ENCODE assay signal across 24 mouse cellular contexts in the genomic region with DNA sequence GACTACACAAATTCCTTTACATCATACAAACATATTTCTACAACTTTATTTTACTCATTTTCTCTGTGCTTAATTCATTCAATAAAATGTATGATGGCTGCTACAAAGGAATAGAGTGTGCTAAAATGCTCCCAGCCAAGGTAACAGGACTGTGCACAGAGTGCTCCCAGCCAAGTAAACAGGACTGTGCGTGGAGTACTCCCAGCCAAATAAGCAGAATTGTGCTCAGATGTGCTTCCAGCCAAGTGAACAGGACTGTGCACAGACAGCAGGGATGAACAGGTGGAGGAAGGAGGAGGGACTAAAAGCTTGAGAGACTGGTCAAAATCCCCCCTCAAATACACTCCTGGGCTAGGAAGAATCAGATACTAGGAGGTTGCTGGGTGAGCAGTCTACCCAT.
A peak's percentile ranks its signal among the peaks of the same experiment; 100 is the strongest.
DNase-seq lines count a peak whose midpoint lies in the region; ATAC-seq and TF ChIP-seq lines count a peak whose summit lies in the region.
"Had no signal": no experiment of that assay in that cellular context is flagged by ENCODE, and none has a peak within 500 bp of the region (broad histone marks: within the 10 kb centered on the region; RNA-seq: fewer than 3 reads in every experiment).

No protein-coding gene starts in this region.

- peak; percentile 65; the same call in 1 of the 2 replicates for ATAC-seq in hindbrain, embryonic 13.5 days (ENCODE audit: low FRiP score)
- no peak for ATAC-seq in hindbrain, embryonic 14.5 days (ENCODE audit: low FRiP score)
- ATAC-seq in liver, embryonic 11.5 days (replicated peaks; ENCODE audit: low FRiP score) = no peak
- ATAC-seq in neural tube, embryonic 13.5 days (ENCODE audit: low read depth) = peak; percentile 43; the same call in 1 of the 2 replicates
- ATAC-seq: forebrain, embryonic 14.5 days; Patski had no signal

- TF ChIP-seq CTCF in liver, adult 2 months (IDR thresholded peaks at IDR 0.05; ENCODE audit: low read depth, low read length) = no peak

- H3K79me2 ChIP-seq in liver, adult 2 months (ENCODE audit: control insufficient read depth, insufficient read depth, low read length) = no peaks in the 10 kb centered on the region

- H3K27me3 ChIP-seq in hindbrain, embryonic 13.5 days = no peaks in the 10 kb centered on the region
- no peaks in the 10 kb centered on the region for H3K27me3 ChIP-seq in hindbrain, embryonic 14.5 days (ENCODE audit: control insufficient read depth, insufficient read depth, low read length)
- no peaks in the 10 kb centered on the region for H3K27me3 ChIP-seq in liver, adult 2 months (ENCODE audit: control insufficient read depth, insufficient read depth, low read length)
- H3K27me3 ChIP-seq in liver, embryonic 11.5 days (replicated peaks; ENCODE audit: control insufficient read depth, insufficient read depth, low read length) = no peaks in the 10 kb centered on the region
- no peaks in the 10 kb centered on the region for H3K27me3 ChIP-seq in neural tube, embryonic 13.5 days
- H3K27me3 ChIP-seq: CH12.LX; heart, embryonic 12.5 days; heart, embryonic 15.5 days had no signal

- no peaks in the 10 kb centered on the region for H3K36me3 ChIP-seq in hindbrain, embryonic 13.5 days
- no peaks in the 10 kb centered on the region for H3K36me3 ChIP-seq in hindbrain, embryonic 14.5 days (replicated peaks; ENCODE audit: control insufficient read depth, insufficient read depth)
- no peaks in the 10 kb centered on the region for H3K36me3 ChIP-seq in liver, adult 2 months (ENCODE audit: control insufficient read depth, insufficient read depth, low read length)
- no peaks in the 10 kb centered on the region for H3K36me3 ChIP-seq in liver, embryonic 11.5 days (ENCODE audit: control insufficient read depth, insufficient read depth, low read length)
- no peaks in the 10 kb centered on the region for H3K36me3 ChIP-seq in neural tube, embryonic 13.5 days
- H3K36me3 ChIP-seq: G1E; heart, embryonic 12.5 days; heart, embryonic 15.5 days; hindbrain, embryonic 10.5 days had no signal

- no peak for DNase-seq in hindbrain, embryonic 14.5 days (ENCODE audit: low spot score)
- DNase-seq in liver, adult 2 months (ENCODE audit: extremely low read depth, low read depth, low spot score) = peak; percentile 20
- DNase-seq in liver, embryonic 11.5 days (ENCODE audit: low spot score) = no peak
- no peak for DNase-seq in neural tube, embryonic 10.5 days (ENCODE audit: extremely low spot score, low spot score)
- no peak for DNase-seq in left cerebral cortex, adult 11 months (ENCODE audit: low spot score)
- DNase-seq: adrenal gland, postnatal 10 days; adrenal gland, postnatal 36 days; B cell, adult 2 months; cerebellum, adult 18-20 months; cerebellum, adult 9-10 months; cerebellum, postnatal 14 days; gastrocnemius, postnatal 25 days; heart, adult 18-20 months; heart, postnatal 10 days; heart, postnatal 36 days had no signal

- no peak overlapping the region for H3K9ac ChIP-seq in hindbrain, embryonic 13.5 days
- no peak overlapping the region for H3K9ac ChIP-seq in hindbrain, embryonic 14.5 days
- H3K9ac ChIP-seq in liver, adult 2 months (ENCODE audit: low read depth, low read length) = no peak overlapping the region
- H3K9ac ChIP-seq in liver, embryonic 11.5 days (ENCODE audit: low read depth, low read length) = no peak overlapping the region
- no peak overlapping the region for H3K9ac ChIP-seq in neural tube, embryonic 13.5 days
- H3K9ac ChIP-seq: heart, embryonic 12.5 days; heart, embryonic 15.5 days had no signal

- no peaks in the 10 kb centered on the region for H3K4me1 ChIP-seq in hindbrain, embryonic 13.5 days (replicated peaks)
- no peaks in the 10 kb centered on the region for H3K4me1 ChIP-seq in hindbrain, embryonic 14.5 days (replicated peaks; ENCODE audit: control insufficient read depth, insufficient read depth, low read length)
- no peaks in the 10 kb centered on the region for H3K4me1 ChIP-seq in liver, adult 2 months (ENCODE audit: control insufficient read depth, insufficient read depth, low read length)
- no peaks in the 10 kb centered on the region for H3K4me1 ChIP-seq in liver, embryonic 11.5 days (replicated peaks; ENCODE audit: control insufficient read depth, insufficient read depth, low read length)
- no peaks in the 10 kb centered on the region for H3K4me1 ChIP-seq in neural tube, embryonic 13.5 days (replicated peaks)
- H3K4me1 ChIP-seq: heart, embryonic 12.5 days; heart, embryonic 15.5 days; hindbrain, embryonic 10.5 days had no signal

- 34% methylated on average over 1 of the region's 1 CpGs for WGBS in hindbrain, embryonic 13.5 days
- WGBS in hindbrain, embryonic 14.5 days = 63% methylated on average over 1 of the region's 1 CpGs
- 28% methylated on average over 1 of the region's 1 CpGs for WGBS in liver, adult 2 months
- WGBS in liver, embryonic 11.5 days = 55% methylated on average over 1 of the region's 1 CpGs
- 44% methylated on average over 1 of the region's 1 CpGs for WGBS in neural tube, embryonic 13.5 days

- H3K9me3 ChIP-seq in hindbrain, embryonic 13.5 days = no peaks in the 10 kb centered on the region
- no peaks in the 10 kb centered on the region for H3K9me3 ChIP-seq in hindbrain, embryonic 14.5 days (ENCODE audit: control insufficient read depth, low read length)
- H3K9me3 ChIP-seq in liver, embryonic 11.5 days (ENCODE audit: control insufficient read depth, low read length) = no peaks in the 10 kb centered on the region
- H3K9me3 ChIP-seq in neural tube, embryonic 13.5 days = no peaks in the 10 kb centered on the region
- H3K9me3 ChIP-seq: G1E; heart, embryonic 12.5 days; heart, embryonic 15.5 days; hindbrain, embryonic 10.5 days had no signal

- TF ChIP-seq POLR2A in liver, adult 2 months (IDR thresholded peaks at IDR 0.05; ENCODE audit: extremely low read depth, insufficient read depth, low read length) = no peak

- H3K4me2 ChIP-seq in hindbrain, embryonic 13.5 days = no peak overlapping the region
- no peak overlapping the region for H3K4me2 ChIP-seq in hindbrain, embryonic 14.5 days (replicated peaks)
- H3K4me2 ChIP-seq in liver, embryonic 11.5 days = no peak overlapping the region
- no peak overlapping the region for H3K4me2 ChIP-seq in neural tube, embryonic 13.5 days
- H3K4me2 ChIP-seq: heart, embryonic 12.5 days; heart, embryonic 15.5 days had no signal

- no peak overlapping the region for H3K27ac ChIP-seq in hindbrain, embryonic 13.5 days
- H3K27ac ChIP-seq in hindbrain, embryonic 14.5 days = no peak overlapping the region
- H3K27ac ChIP-seq in liver, adult 2 months (replicated peaks; ENCODE audit: insufficient read depth, low read depth, low read length) = no peak overlapping the region
- H3K27ac ChIP-seq in liver, embryonic 11.5 days (ENCODE audit: low read depth, low read length) = no peak overlapping the region
- H3K27ac ChIP-seq in neural tube, embryonic 13.5 days (replicated peaks) = no peak overlapping the region
- H3K27ac ChIP-seq: heart, embryonic 15.5 days; hindbrain, embryonic 10.5 days had no signal

- no peak overlapping the region for H3K4me3 ChIP-seq in hindbrain, embryonic 13.5 days
- H3K4me3 ChIP-seq in hindbrain, embryonic 14.5 days (replicated peaks; ENCODE audit: low read length) = no peak overlapping the region
- no peak overlapping the region for H3K4me3 ChIP-seq in liver, adult 2 months (ENCODE audit: insufficient read depth, low read depth, low read length)
- no peak overlapping the region for H3K4me3 ChIP-seq in liver, embryonic 11.5 days (ENCODE audit: low read depth, low read length)
- H3K4me3 ChIP-seq in neural tube, embryonic 13.5 days = no peak overlapping the region
- H3K4me3 ChIP-seq: heart, embryonic 12.5 days; heart, embryonic 15.5 days; hindbrain, embryonic 10.5 days had no signal

Comparison
In these comparisons a context has a peak if more than half of its experiments do, and no peak if none do; other contexts are left out.
1. ATAC-seq: peak in hindbrain, embryonic 13.5 days (single experiment) and neural tube, embryonic 13.5 days (single experiment); none in hindbrain, embryonic 14.5 days (single experiment) and liver, embryonic 11.5 days (single experiment).